Mouse (Mus musculus) heart, embryonic 12.5 days (tissue): ENCODE measurements around the gene Spg20. TPM values are rescaled to one million over a fixed set of nuclear protein-coding genes. Genes with fewer than 3 reads are reported as not detected.
A peak's percentile ranks its signal among the peaks of the same experiment; 100 is the strongest.

Experiments used
- ATAC-seq: fragments of 200-750 bp; cut with Nextera tagmentation; 2 replicates; pipeline ENCODE4 v1.8.0; 2017; ENCODE audit warnings: moderate TSS enrichment, moderate library complexity; ENCODE audit not compliant: insufficient number of reproducible peaks, low FRiP score
- H3K27ac ChIP-seq: fragments of 300-500 bp; sonication (generic); 2 replicates; pipeline ENCODE4 v1.5.1; 2016; ENCODE audit warnings: mild to moderate bottlenecking, moderate library complexity; ENCODE audit not compliant: poor library complexity, severe bottlenecking
- H3K27me3 ChIP-seq: fragments of 300-500 bp; sonication (generic); replicated peaks from 2 replicates; pipeline ENCODE4 v1.6.1; 2016; ENCODE audit warnings: mild to moderate bottlenecking, moderate library complexity
- H3K36me3 ChIP-seq: fragments of 300-500 bp; sonication (generic); 2 replicates; pipeline ENCODE4 v1.6.1; 2016; ENCODE audit warnings: mild to moderate bottlenecking, moderate library complexity
- H3K4me1 ChIP-seq: fragments of 300-500 bp; sonication (generic); replicated peaks from 2 replicates; pipeline ENCODE4 v1.6.1; 2016; ENCODE audit warnings: mild to moderate bottlenecking
- H3K4me2 ChIP-seq: fragments of 300-500 bp; sonication (generic); 2 replicates; pipeline ENCODE4 v1.6.1; 2016; ENCODE audit warnings: mild to moderate bottlenecking, moderate library complexity
- H3K4me3 ChIP-seq: fragments of 300-500 bp; sonication (generic); 2 replicates; pipeline ENCODE4 v1.5.1; 2016; ENCODE audit warnings: mild to moderate bottlenecking
- H3K9ac ChIP-seq: fragments of 300-500 bp; sonication (generic); 2 replicates; pipeline ENCODE4 v1.6.1; 2016; ENCODE audit warnings: mild to moderate bottlenecking, moderate library complexity
- H3K9me3 ChIP-seq: fragments of 300-500 bp; sonication (generic); replicated peaks from 2 replicates; pipeline ENCODE4 v1.6.1; 2016; ENCODE audit warnings: mild to moderate bottlenecking, moderate library complexity
- WGBS: fragments of 180-500 bp; shearing (Covaris S2); methylation state at CpG from one replicate; pipeline ENCODE4 v1.1.7; 2016; 5-methylcytosine and 5-hydroxymethylcytosine counted together
- polyA plus RNA-seq: library from polyadenylated mRNA; unstranded; fragments of >200 nt; fragmentation: Nextera tagmentation; extraction: Ambion mirVana; gene quantifications from 2 replicates; pipeline ENCODE4 v1.2.1, GENCODE M21; 2016

The Spg20 gene
- polyA plus RNA-seq, 1 experiment from 2014 or later = 49.0 TPM

DNA sequence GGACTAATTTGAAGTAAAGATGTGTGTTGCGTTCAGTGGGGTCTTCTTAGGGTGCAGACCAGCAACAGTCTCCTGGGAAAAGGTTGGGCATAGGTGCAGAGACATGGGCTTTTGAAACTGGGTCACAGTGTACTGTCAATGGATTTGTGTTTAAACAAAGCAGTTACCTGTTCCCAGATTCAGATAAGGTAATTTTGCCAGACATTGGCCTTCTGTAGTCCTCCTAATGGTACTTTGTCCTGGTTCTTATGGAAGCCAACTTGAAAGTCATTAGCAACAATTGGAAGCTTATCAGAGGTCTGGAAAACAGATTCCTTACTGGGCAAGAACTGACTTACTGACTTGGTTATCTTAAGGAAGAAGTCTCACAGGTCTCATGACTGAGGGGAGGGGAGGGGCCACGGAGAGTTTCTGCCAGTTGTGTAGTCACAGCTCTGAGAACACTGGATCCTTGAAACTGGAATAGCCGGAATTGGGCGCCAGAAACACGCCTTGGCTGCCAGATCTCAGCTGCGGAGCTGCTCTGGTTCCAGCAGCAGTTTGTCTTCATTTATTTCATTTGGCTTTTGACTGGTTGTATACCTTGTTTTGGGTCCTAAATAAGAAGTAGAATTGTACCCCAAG, 7.5 kb downstream of the Spg20 start:
- ATAC-seq = no peak
- no peaks in the 10 kb centered on the region for H3K9me3 ChIP-seq
- H3K4me2 ChIP-seq = no peak overlapping the region
- no peaks in the 10 kb centered on the region for H3K27me3 ChIP-seq
- H3K4me3 ChIP-seq = no peak overlapping the region
- peaks cover 69% of the 10 kb centered on the region for H3K36me3 ChIP-seq
- H3K27ac ChIP-seq = no peak overlapping the region
- no peak overlapping the region for H3K9ac ChIP-seq
- 75% methylated on average over 6 of the region's 6 CpGs for WGBS
- H3K4me1 ChIP-seq = peaks cover 41% of the 10 kb centered on the region

DNA sequence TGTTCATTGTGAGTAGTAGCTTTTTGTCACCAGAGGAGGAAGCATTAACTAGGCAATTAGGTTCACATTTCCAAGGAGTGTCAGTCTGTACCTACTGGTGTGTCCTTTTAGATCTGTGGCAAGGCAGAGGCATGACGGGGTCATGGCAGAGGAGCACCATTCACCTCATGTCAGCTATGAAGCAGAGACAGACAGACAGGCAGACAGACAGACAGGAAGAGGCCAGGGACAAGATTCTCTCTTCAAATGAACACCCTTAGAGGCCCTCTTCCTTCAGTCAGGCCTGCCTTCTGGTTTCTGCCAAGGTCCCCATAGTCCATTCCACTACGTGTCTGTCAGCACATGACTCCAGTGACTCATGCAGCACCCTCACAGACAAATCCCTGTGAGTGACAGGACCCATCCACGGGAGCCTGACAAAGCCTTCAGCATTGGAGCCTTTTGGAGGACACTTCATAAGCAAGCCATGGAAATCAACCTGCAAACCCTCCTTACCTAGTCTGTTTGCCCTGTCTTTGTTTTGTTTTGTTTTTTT, 10.5 kb downstream of the Spg20 start:
- Histone ChIP-seq H3K36me3 (peaks cover 90% of the 10 kb centered on the region), H3K4me2 (no peak overlapping the region), H3K4me3 (no peak overlapping the region), H3K9me3 (no peaks in the 10 kb centered on the region), H3K27me3 (no peaks in the 10 kb centered on the region), H3K27ac (no peak overlapping the region), H3K4me1 (peaks cover 21% of the 10 kb centered on the region), H3K9ac (no peak overlapping the region)
- 66% methylated on average over 3 of the region's 3 CpGs for WGBS
- ATAC-seq = no peak

DNA sequence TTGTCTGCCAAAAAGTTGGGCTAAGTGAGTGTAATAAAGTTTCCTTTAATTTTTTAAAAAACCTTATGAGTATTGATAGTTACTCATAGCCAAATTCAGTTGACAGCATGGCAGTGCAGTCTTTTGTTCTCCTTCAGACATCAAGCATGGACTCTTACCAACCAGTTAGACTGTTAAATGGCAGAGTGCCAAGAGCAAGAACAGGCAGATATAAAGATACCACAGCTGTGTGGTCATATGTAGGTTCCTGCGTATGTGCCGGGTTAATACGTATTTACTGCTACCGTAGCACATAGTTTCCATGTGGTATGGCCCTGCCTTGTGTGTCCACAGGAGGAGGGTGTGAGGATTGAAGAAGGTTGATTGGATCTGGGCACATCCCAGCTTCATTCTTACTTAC, 11.2 kb downstream of the Spg20 start:
- H3K27ac ChIP-seq = 0 out of 2 replicates have a peak overlapping the region, but pooled peaks have one; percentile 3

GRCm38 (mm10) chr3:55129181-55129692, 17.3 kb downstream of the Spg20 start:
- Histone ChIP-seq H3K9me3 (no peaks in the 10 kb centered on the region), H3K4me3 (no peak overlapping the region), H3K9ac (no peak overlapping the region), H3K27me3 (no peaks in the 10 kb centered on the region), H3K4me2 (no peak overlapping the region), H3K27ac (no peak overlapping the region), H3K36me3 (peaks cover 94% of the 10 kb centered on the region), H3K4me1 (peaks cover 9% of the 10 kb centered on the region; the same call in 1 of the 2 replicates)
- 78% methylated on average over 4 of the region's 4 CpGs for WGBS
- ATAC-seq = no peak

More for the DNA sequence above, 11.2 kb downstream of the Spg20 start:
- Histone ChIP-seq H3K9ac (no peak overlapping the region), H3K4me2 (no peak overlapping the region), H3K36me3 (peaks cover 90% of the 10 kb centered on the region), H3K4me1 (peaks cover 21% of the 10 kb centered on the region), H3K9me3 (no peaks in the 10 kb centered on the region), H3K27me3 (no peaks in the 10 kb centered on the region), H3K4me3 (no peak overlapping the region)
- ATAC-seq = no peak
- WGBS = 91% methylated on average over 4 of the region's 4 CpGs

DNA sequence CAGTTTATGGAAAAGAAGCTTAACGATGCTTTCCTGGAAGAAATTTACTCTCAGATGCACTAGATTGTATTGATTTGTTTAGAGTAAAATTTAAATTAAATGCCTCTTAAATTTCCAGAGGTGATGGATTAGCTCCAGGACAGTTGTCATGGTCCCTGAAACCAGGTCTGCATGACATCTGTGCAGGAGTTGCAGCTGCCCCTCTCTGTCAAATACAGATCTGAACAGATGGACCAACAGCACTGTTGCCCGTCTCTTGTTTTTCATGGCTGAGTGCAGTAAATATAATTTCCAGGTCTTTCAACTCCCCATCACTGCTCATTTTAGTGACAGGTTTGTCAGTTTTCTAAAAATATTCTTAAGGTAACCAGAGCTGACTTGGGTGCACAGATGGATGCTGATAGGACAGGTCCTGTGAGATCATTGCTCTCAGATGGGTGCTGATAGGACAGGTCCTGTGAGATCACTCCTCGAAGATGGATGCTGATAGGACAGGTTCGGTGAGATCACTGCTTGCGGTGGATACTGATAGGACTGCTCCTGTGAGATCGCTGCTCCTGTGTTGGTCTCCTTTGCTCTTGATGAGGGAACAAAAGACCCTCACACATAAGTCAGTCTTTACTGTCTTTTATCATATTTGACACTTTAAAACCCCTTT, 19.8 kb downstream of the Spg20 start:
- H3K4me3 ChIP-seq = no peak overlapping the region
- no peak overlapping the region for H3K27ac ChIP-seq
- WGBS = 82% methylated on average over 6 of the region's 6 CpGs
- peaks cover 9% of the 10 kb centered on the region; the same call in 1 of the 2 replicates for H3K4me1 ChIP-seq
- no peak for ATAC-seq
- no peak overlapping the region for H3K4me2 ChIP-seq
- H3K9me3 ChIP-seq = no peaks in the 10 kb centered on the region
- no peak overlapping the region for H3K9ac ChIP-seq
- peaks cover 93% of the 10 kb centered on the region for H3K36me3 ChIP-seq
- H3K27me3 ChIP-seq = no peaks in the 10 kb centered on the region

GRCm38 (mm10) chr3:55137039-55137438, 25.1 kb downstream of the Spg20 start, which contains the start of gene Ccdc169:
Ccdc169 (plus strand) TSS chr3:55137339.
- H3K36me3 ChIP-seq = peaks cover 58% of the 10 kb centered on the region
- no peak within 1 kb of the TSS for H3K4me3 ChIP-seq
- H3K4me1 ChIP-seq = no peaks in the 10 kb centered on the region
- no peak within 1 kb of the TSS for H3K9ac ChIP-seq
- no peaks in the 10 kb centered on the region for H3K9me3 ChIP-seq
- no peaks in the 10 kb centered on the region for H3K27me3 ChIP-seq
- ATAC-seq = no peak
- no peak within 1 kb of the TSS for H3K4me2 ChIP-seq
- H3K27ac ChIP-seq = no peak within 1 kb of the TSS

GRCm38 (mm10) chr3:55139837-55140236, 27.9 kb downstream of the Spg20 start:
- H3K4me2 ChIP-seq = no peak overlapping the region
- H3K27me3 ChIP-seq = no peaks in the 10 kb centered on the region
- 91% methylated on average over 12 of the region's 12 CpGs for WGBS
- no peak overlapping the region for H3K9ac ChIP-seq
- no peak for ATAC-seq
- H3K27ac ChIP-seq = no peak overlapping the region
- no peaks in the 10 kb centered on the region for H3K9me3 ChIP-seq
- H3K4me1 ChIP-seq = no peaks in the 10 kb centered on the region
- no peak overlapping the region for H3K4me3 ChIP-seq
- H3K36me3 ChIP-seq = peaks cover 32% of the 10 kb centered on the region

DNA sequence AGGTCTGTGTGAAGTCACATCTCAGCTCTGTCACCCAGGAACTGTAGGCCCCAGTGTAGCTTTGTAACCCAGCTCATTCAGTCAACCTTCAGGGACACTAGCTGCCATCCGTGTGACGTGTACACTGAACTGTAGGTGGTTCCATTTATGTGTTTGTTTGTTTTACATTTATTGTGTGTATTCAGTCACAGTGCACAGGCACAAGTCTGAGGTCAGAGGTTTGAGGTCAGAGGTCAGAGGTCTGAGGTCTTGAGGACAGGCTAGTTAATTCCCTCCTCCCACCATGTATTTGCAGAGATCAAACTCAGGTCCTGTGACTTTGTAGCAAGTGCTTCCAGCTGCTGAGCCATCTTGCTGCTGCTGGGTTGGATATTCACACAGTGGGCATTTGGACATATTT, 29.5 kb downstream of the Spg20 start:
- no peaks in the 10 kb centered on the region for H3K4me1 ChIP-seq
- no peak overlapping the region for H3K9ac ChIP-seq
- H3K4me2 ChIP-seq = no peak overlapping the region
- no peak overlapping the region for H3K27ac ChIP-seq
- no peaks in the 10 kb centered on the region for H3K9me3 ChIP-seq
- 83% methylated on average over 2 of the region's 2 CpGs for WGBS
- H3K4me3 ChIP-seq = no peak overlapping the region
- no peak for ATAC-seq
- no peaks in the 10 kb centered on the region for H3K27me3 ChIP-seq
- peaks cover 18% of the 10 kb centered on the region for H3K36me3 ChIP-seq

DNA sequence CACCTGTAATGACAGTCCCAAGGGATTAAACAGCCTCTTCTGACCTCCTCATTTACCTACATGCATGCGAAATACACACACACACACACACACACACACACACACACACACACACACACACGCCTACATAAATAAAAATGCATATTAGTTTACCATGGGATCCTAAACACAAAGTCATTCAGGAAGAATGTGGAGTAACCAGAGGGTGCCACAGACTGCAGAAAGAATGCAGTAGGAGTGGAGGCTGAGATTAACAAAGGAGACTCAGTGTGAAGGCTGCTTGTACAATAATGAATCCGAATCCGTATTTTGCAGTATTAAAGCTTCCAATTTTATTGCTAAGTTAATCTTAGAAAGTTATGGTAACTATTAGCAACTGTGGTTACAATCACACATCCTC, 33.0 kb downstream of the Spg20 start:
- WGBS = 64% methylated on average over 4 of the region's 4 CpGs

DNA sequence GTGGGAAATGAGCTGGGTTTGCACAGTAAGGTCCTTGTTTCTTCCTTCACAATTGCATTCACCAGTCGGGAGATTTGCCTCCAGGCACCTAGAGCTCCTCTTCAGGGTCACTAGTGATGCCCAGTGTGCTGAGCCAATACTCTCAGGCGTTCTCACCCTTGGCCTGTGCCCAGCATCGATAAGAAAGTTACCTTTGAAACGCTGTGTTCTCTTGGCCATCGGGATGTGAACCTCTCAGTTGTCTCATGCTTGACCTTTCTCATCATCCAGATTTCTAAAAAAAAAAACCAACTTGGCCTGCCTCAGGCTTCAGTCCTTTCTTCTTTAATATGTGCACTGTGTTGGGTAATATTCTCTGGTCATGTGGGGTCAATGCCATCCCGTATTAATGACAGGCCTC, 34.5 kb downstream of the Spg20 start:
- no peaks in the 10 kb centered on the region for H3K4me1 ChIP-seq
- no peaks in the 10 kb centered on the region for H3K27me3 ChIP-seq
- H3K9me3 ChIP-seq = no peaks in the 10 kb centered on the region
- WGBS = 79% methylated on average over 6 of the region's 6 CpGs
- ATAC-seq = no peak
- no peak overlapping the region for H3K4me3 ChIP-seq
- H3K27ac ChIP-seq = no peak overlapping the region
- H3K4me2 ChIP-seq = no peak overlapping the region
- no peaks in the 10 kb centered on the region for H3K36me3 ChIP-seq
- H3K9ac ChIP-seq = no peak overlapping the region

More for the DNA sequence above, 33.0 kb downstream of the Spg20 start:
- Histone ChIP-seq H3K36me3 (no peaks in the 10 kb centered on the region), H3K9me3 (no peaks in the 10 kb centered on the region), H3K27ac (no peak overlapping the region), H3K4me3 (no peak overlapping the region), H3K27me3 (no peaks in the 10 kb centered on the region), H3K4me1 (no peaks in the 10 kb centered on the region), H3K9ac (no peak overlapping the region), H3K4me2 (no peak overlapping the region)
- no peak for ATAC-seq

GRCm38 (mm10) chr3:55147156-55147555, 35.2 kb downstream of the Spg20 start:
- Histone ChIP-seq H3K27ac (no peak overlapping the region), H3K9ac (no peak overlapping the region), H3K4me1 (no peaks in the 10 kb centered on the region), H3K9me3 (no peaks in the 10 kb centered on the region), H3K4me3 (no peak overlapping the region), H3K36me3 (no peaks in the 10 kb centered on the region), H3K27me3 (no peaks in the 10 kb centered on the region), H3K4me2 (no peak overlapping the region)
- WGBS = 73% methylated on average over 2 of the region's 2 CpGs
- ATAC-seq = no peak
